Mouse (Mus musculus) olfactory bulb, adult 2 months (tissue): ENCODE data around the gene Pcdh19.

Source experiments
- CTCF ChIP-seq: fragments of 200-500 bp; IDR thresholded peaks from 2 replicates; pipeline ENCODE4 v1.5.1; 2012; ENCODE audit warnings: low read depth, mild to moderate bottlenecking, low read length, moderate library complexity; ENCODE audit not compliant: insufficient read depth
- POLR2A ChIP-seq: fragments of 200-500 bp; IDR thresholded peaks from 2 replicates; pipeline ENCODE4 v1.6.1; 2012; ENCODE audit warnings: mild to moderate bottlenecking, low read depth, low read length, moderate library complexity; ENCODE audit not compliant: insufficient read depth

DNA sequence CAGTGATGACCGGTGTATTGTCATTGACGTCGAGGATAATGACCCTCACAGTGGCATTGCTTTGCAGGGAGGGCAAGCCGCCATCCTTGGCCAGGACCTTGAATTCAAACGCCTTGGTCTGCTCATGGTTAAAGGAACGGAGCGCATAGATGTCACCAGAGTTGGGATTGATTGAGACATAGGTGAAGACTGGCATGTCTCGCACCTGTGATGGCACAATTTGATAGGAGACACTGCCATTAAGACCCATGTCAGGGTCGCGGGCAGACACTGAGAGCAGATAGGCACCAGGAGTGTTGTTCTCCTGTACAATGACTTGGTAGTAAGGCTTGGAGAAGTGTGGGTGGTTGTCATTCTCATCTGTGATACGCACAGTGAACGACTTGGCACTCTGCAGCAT is 3.2 kb downstream of the Pcdh19 start:
- TF ChIP-seq CTCF (no peak), POLR2A (no peak)
